Mouse (Mus musculus) left cerebral cortex, adult 8-10 months (tissue): ENCODE measurements at regions not wholly inside any gene's neighbourhood (a gene's known extent, or its start where the extent isn't known, plus 50 kb on each side); places are given as distances from the start of the nearest gene placed in this dataset.
A peak's percentile ranks its signal among the peaks of the same experiment; 100 is the strongest.

Experiments
- DNase-seq, 2 experiments: peaks; one replicate each; pipeline ENCODE4 v3.0.0; 2022; ENCODE audit warnings: low spot score in 2 of 2

GRCm38 (mm10) chr19:15053582-15054141 is 455.8 kb upstream of the Tle4 start:
- DNase-seq, result no peak

GRCm38 (mm10) chr19:15052642-15053239 is 454.9 kb upstream of the Tle4 start:
- no peak for DNase-seq

GRCm38 (mm10) chr19:15047896-15048295 is 450.0 kb upstream of the Tle4 start:
- no peak for DNase-seq

GRCm38 (mm10) chr19:15047306-15047868 is 449.5 kb upstream of the Tle4 start:
- DNase-seq, result no peak

GRCm38 (mm10) chr19:15035554-15035953 is 437.7 kb upstream of the Tle4 start:
- DNase-seq, result peak in 1 of 2 experiments; percentile 41

GRCm38 (mm10) chr19:15033921-15034320 is 436.1 kb upstream of the Tle4 start:
- DNase-seq, result no peak

- DNase-seq, result no peak
These were observed 435.5 kb upstream of the Tle4 start for GRCm38 (mm10) chr19:15033396-15033795.

GRCm38 (mm10) chr19:15032297-15032947 is 434.6 kb upstream of the Tle4 start:
- DNase-seq, result no peak

- DNase-seq, result no peak
These were observed 433.6 kb upstream of the Tle4 start for GRCm38 (mm10) chr19:15031483-15031882.

GRCm38 (mm10) chr19:15003596-15003995 is 405.7 kb upstream of the Tle4 start:
- no peak for DNase-seq

GRCm38 (mm10) chr19:14993344-14993743 is 395.5 kb upstream of the Tle4 start:
- DNase-seq, result no peak

- no peak for DNase-seq
These were observed 372.3 kb upstream of the Tle4 start for GRCm38 (mm10) chr19:14970161-14970560.

- DNase-seq, result no peak
These were observed 370.4 kb upstream of the Tle4 start for GRCm38 (mm10) chr19:14968283-14968682.

- peak in 1 of 2 experiments; percentile 45 for DNase-seq
These were observed 359.9 kb upstream of the Tle4 start for GRCm38 (mm10) chr19:14957727-14958126.

- DNase-seq, result no peak
These were observed 359.3 kb upstream of the Tle4 start for GRCm38 (mm10) chr19:14957154-14957553.

GRCm38 (mm10) chr19:14956392-14956791 is 358.5 kb upstream of the Tle4 start:
- no peak for DNase-seq

GRCm38 (mm10) chr19:14955969-14956368 is 358.1 kb upstream of the Tle4 start:
- no peak for DNase-seq

GRCm38 (mm10) chr19:14940207-14940952 is 342.5 kb upstream of the Tle4 start:
- DNase-seq, result no peak

- no peak for DNase-seq
These were observed 324.4 kb upstream of the Tle4 start for GRCm38 (mm10) chr19:14922238-14922637.

GRCm38 (mm10) chr19:14911056-14911850 is 313.4 kb upstream of the Tle4 start:
- DNase-seq, result no peak

GRCm38 (mm10) chr19:14894875-14895274 is 297.0 kb upstream of the Tle4 start:
- DNase-seq, result no peak
